Mouse (Mus musculus): ENCODE results near the gene Ttc30b.
"Not testable (repeated sequence)": the region's sequence is repeated elsewhere in the genome, so short reads cannot be mapped to it uniquely, and the experiment has no call there.

Gene Ttc30b

DNA sequence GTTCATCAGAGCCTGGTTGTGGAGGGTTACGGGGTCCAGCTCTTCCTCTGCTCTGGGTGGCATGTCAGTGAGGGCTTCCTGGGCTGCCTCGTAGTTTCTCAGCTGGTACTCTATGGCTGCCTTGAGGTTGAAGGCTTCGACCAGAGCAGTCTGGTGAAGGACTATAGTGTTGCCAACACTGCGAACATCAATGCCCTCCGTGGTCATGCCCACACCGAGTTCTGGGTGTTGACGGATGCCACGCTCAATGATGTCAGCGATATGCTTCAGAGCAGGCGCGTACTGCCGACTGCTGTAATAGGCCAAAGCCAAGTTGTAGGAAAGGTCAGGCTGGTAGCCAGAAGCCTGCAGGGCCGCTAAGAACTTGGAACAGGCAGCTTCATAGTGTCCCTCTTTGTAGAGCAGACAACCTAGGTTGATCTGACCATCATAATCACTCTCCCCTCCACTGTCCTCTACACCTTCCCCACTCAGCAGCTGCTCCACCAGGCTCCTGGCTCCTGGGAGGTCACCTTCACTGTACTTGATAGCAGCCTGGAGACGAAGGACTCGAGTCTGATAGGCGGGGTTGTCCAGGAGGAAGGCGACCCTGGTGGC lies 767 bp downstream of the Ttc30b start:
- not testable (repeated sequence) for DNase-seq

DNA sequence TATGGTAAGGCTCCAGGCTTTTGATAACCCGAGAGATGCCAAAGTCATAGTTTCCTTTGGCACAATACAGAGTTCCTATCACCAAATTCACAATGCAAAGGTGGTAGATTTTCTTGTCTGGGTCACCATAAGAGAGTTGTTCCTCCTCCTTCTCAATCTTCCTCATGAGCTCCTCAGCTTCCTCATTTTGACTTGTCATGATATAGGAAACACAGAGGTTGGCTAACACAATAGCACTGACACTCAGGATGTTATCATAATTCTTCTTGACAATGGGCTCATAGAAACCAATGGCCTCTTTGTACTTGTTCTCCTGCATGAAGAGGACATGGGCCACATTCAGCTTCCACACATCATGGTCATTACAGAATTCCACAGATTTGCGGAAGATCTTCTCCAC lies 1.7 kb downstream of the Ttc30b start:
- not testable (repeated sequence) for DNase-seq

DNA sequence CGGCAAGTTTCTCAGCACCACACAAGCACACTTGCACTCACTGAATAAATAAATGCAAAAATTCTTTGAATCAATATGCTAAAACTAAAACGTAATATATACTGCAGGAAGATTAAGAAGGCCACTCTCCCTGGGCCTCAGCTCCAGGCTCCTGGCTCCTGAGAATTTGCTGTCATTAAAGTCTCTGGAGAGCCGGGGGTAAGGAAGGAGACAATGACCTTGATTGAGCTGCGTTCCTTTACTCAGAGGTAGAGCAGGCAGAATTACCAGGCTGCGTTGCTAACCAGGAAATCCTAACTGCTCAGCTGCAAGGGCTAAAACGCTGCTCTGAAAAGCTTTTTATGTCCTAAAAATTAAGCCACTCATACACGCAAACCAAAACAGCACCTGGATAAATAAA lies 4.8 kb downstream of the Ttc30b start:
- no peak for DNase-seq

DNA sequence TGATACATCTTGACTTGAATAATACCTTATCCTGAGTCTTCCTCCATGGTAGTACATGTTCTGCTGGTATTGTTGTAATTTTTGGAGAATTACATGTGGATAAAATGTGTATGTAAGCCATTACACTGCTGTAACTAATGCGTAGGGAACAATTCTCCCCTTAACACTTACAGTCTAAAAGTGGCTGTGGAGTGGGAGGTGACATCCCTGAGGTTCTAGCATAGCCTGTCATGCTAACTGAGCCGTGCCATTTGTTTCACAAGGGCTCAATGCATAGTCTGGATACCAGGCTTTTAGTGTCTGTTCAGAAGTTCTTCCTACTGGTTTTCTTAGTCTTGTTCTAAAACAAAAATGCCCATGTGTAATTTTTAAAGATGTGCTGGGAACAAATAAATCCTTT lies 7.4 kb downstream of the Ttc30b start:
- DNase-seq = no peak

DNA sequence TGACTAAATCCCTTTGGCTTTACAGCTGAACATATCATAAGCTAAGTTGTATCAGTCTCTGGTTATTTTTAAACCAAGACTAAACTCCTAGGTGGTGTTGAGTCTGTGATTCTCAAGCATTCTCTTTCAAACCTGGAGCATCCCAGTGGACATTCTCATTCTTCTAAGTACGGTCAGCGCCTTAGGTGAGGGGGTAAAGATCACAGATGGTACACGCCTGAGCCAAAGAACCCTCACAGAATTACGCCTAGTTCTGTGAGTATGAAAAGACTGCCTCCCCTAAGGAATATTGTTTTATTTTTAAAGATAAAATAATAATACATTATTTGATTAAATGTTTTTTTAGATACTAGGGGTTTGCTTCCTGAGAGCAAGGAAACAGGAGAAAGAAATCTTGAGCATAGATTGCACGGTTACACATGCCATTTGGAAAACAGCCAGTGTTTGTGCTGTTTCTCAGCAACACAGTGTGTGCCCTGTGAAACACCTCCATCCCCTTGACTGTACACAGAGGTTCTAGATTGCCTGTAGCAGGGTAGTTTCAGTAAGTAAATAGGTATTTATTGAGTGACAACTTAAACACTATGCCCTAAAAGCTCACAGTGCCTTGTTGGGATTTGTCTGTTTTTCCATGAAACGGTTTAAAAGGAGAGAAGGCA lies 8.5 kb downstream of the Ttc30b start:
- no peak for DNase-seq

DNA sequence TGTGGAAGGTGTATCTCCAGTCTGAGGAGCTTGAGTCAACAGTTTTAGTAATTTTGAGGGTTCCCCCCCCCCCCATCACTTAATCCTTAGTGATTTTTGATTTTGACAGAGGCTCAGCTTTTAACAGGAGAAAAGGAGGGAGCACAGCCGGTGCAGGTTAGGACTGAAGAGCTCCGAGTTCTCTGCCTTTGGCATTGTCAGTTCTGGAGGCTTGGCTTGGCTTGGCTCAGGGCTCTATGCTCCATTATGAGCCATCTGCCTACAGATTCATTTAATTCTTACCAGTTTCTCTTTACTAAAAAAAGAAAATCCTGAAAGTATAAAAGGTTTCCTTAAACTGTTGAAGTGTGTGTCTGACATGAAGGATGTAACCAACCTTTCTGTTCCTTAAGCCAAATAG lies 9.2 kb downstream of the Ttc30b start:
- no peak for DNase-seq

DNA sequence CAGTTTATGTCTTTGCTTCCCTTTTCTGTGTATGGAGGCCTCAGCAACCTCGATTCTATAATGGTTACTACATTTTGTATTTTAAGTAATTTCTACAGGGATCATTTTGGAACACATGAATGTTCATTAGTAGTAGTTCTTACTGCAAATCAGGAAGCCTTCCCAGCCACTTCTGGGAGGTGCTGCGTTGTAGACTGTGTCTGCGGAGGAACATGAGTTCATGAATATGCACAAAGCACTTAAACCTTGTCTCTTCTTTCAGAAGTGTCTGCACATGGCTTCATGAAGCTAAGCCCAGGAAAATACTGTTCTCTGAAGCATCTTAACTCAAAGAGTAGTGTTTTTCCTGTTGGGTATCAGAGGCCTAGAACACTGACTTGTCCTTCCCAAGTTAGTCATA lies 10.4 kb downstream of the Ttc30b start:
- DNase-seq = no peak

DNA sequence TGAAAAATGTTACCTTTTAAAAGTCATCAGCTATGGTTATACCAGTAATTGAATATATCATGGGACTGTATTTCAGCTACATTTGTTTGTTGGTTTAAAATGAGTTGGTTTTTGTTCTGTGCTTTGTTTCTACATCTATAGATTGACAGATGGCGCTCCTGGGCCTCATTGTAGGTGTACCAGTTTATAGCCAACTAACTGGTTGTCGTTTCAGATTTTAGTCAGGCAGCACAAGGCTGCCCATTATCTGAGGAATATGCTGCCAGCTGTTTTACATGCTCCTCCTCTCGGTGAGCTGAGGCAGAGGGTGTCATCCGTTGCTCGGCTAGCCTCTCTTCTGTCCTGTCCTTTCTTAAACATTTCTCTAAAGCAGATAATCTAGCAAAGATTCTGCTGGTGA lies 12.3 kb downstream of the Ttc30b start:
- no peak for DNase-seq

DNA sequence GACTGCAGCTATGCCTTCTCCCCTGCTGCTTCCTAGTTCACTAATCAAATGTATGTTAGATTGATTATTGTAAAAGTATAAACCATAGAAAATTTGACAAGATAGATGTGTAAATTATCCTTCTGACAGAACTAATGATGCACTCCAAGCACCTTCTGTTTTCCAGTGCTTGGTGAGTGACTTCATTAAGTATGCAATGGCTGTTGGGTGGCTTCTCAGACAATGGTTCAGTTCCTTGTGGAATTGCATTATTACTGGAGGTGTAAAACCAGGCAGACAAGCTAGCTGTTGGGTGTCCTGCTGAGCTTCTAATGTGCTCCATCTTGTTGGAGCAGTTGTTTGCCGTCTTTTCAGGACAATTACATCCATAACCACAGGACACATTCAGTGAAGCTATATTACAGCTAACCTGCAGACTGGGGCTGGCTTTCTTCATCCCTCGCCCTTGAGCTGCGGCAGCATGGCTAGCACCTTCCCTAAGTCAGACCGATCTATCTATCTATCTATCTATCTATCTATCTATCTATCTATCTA lies 14.5 kb downstream of the Ttc30b start:
- no peak for DNase-seq

DNA sequence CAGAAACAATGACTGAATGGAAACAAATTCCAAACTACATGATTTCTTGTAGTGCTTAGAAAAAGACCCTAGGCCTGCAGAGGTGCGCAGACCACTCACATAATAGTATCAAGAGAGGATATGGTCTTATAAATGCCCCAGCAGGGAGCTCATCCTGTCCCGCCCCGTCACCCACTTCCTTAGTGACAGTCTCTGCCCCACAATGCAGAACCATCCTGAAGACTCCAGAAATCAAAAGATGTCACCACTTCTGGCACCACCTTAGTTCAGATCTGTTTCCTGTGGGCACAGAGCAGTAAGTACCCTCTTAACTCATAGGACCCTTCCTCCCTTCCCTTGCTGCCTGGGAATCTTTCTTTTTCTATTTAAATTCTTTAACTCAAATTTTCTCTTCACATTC lies 23.3 kb downstream of the Ttc30b start:
- no peak for DNase-seq

DNA sequence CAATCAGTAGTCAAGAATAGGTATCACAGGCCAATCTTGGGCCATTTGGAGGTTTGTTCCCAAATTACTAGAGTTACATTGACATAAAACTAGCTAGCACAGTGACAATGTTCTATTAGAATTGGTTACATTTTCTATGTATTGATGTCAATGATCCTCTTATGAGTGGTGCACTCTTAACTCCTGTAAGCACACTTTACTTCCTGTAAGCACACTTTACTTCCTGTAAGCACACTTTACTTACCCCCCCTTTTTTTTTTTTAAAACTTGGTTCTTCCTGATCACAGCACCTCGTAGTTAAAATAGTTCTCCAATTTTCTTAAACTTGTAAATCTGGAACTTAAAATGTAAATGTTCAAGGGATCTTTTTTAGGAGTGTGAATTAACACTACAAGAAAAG lies 31.2 kb downstream of the Ttc30b start:
- no peak for DNase-seq

DNA sequence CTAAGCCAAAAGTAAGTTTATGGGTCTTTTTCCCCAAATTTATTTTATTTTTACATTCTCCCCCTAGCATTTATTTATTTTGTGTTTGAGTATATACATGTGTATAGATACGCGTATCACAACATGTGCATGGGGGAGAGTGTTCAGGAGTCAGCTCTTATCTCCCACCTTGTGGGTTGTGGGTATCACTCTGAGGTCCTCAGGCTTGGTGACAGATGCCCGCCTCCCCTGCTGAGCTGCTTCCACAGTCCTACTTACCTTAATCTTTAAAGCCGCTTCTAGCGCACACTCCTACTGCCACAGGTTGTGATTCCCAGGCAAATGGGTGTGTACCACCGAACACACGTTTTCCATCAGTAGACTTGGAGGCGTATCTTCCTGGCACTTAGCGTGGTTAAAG lies 36.5 kb downstream of the Ttc30b start:
- DNase-seq = no peak

DNA sequence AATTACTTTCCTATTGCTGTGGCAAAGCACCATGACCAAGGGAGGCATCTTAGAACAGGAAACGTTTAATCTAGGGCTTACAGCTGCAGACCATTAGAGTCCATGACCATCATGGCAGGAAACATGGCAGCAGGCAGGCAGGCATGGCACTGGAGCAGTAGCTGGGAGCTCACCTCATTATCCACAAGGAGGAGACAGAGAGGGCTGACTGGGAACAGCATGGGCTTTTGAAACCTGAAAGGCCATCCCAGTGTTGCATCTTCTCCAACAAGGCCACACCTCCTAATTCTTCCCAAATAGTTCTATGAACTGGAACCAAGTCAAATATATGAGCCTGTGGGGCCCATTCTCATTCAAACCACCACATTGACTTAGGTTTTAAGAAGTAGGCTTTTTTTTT lies 38.1 kb downstream of the Ttc30b start:
- no peak for DNase-seq

DNA sequence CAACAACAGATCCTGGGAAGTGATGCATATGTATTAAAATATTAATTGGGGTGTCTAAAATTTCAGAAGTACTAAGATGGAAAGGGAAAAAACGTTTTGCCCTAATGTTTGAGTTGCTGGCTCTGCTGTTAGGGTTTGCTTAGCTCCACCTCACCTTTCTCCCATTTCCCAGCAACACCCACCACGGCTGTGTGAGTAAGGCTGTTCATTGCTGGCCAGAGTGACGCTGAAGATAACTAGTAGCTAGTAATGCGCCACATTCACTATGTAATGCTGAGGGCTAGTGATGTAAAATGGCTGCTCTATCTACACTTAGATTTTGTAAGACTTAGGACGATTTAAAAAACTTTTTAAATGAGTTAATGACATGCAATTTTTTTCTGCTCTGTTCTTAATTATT lies 42.7 kb downstream of the Ttc30b start:
- DNase-seq = no peak

DNA sequence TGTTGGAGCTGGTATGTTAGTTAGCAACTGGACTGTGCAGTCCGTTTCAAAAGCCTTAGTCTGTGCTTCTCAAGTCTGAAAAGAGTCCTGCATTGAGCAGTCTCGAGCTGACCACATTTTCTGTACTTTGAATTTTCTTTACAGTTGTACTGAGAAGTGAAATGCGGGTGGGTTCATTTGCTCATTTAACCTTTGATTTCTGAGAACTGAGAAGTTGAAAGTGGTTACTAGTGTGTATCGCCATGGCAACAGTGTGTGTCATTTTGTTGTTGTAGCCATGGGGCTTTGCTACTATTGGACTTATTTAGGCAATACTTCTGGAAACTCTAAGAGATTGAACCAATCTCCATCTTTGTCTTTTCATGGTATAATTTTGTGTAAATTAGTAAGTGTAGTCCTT lies 46.4 kb downstream of the Ttc30b start:
- no peak for DNase-seq

Data from thymus, postnatal 36 days (tissue).